Mouse (Mus musculus) kidney, postnatal 0 days (tissue): ENCODE results near the gene Tspan18. TPM values are rescaled to one million over a fixed set of nuclear protein-coding genes. Genes with fewer than 3 reads are reported as not detected.

Source experiments
- ATAC-seq: fragments of 200-750 bp; cut with Nextera tagmentation; replicated peaks from 2 replicates; pipeline ENCODE4 v1.8.0; 2017; ENCODE audit warnings: low read depth, moderate number of reproducible peaks, moderate TSS enrichment, moderate library complexity; ENCODE audit not compliant: low FRiP score
- DNase-seq: peaks from one replicate; pipeline ENCODE4 v3.0.0-alpha.2; 2016; ENCODE audit warnings: low spot score
- H3K27ac ChIP-seq: fragments of 300-500 bp; sonication (generic); 2 replicates; pipeline ENCODE4 v1.5.1; 2014; ENCODE audit warnings: mild to moderate bottlenecking
- H3K27me3 ChIP-seq: fragments of 300-500 bp; sonication (generic); 2 replicates; pipeline ENCODE4 v1.6.1; 2014; ENCODE audit warnings: low read length, mixed read lengths; ENCODE audit not compliant: insufficient read depth
- H3K36me3 ChIP-seq: fragments of 300-500 bp; sonication (generic); 2 replicates; pipeline ENCODE4 v1.6.1; 2014; ENCODE audit warnings: low read length, mixed read lengths; ENCODE audit not compliant: insufficient read depth
- H3K4me1 ChIP-seq: fragments of 300-500 bp; sonication (generic); replicated peaks from 2 replicates; pipeline ENCODE4 v1.6.1; 2014; ENCODE audit warnings: antibody characterized with exemption, low read length, mixed read lengths; ENCODE audit not compliant: insufficient read depth
- H3K4me2 ChIP-seq: fragments of 300-500 bp; sonication (generic); 2 replicates; pipeline ENCODE4 v1.6.1; 2014; ENCODE audit warnings: mild to moderate bottlenecking, low read length, moderate library complexity, mixed read lengths
- H3K4me3 ChIP-seq: fragments of 300-500 bp; sonication (generic); replicated peaks from 2 replicates; pipeline ENCODE4 v1.5.1; 2014; ENCODE audit warnings: low read depth, low read length
- H3K9ac ChIP-seq: fragments of 300-500 bp; sonication (generic); 2 replicates; pipeline ENCODE4 v1.6.1; 2014; ENCODE audit warnings: low read depth, low read length
- H3K9me3 ChIP-seq: fragments of 300-500 bp; sonication (generic); replicated peaks from 2 replicates; pipeline ENCODE4 v1.6.1; 2016; ENCODE audit warnings: low read length, inconsistent platforms, mixed read lengths
- CTCF ChIP-seq: IDR thresholded peaks from 2 replicates; pipeline ENCODE4 v1.5.1; 2016; ENCODE audit warnings: antibody characterized with exemption, low read depth, mild to moderate bottlenecking, moderate library complexity
- WGBS: fragments of 180-500 bp; shearing (Covaris S2); extraction: QIAGEN DNeasy Blood & Tissue Kit; methylation state at CpG from one replicate; pipeline ENCODE4 v1.1.7; 2014; 5-methylcytosine and 5-hydroxymethylcytosine counted together
- polyA plus RNA-seq: library from polyadenylated mRNA; unstranded; fragments of >200 nt; fragmentation: Nextera tagmentation; extraction: Ambion mirVana; gene quantifications from 2 replicates; pipeline ENCODE4 v1.2.1, GENCODE M21; 2015

Gene Tspan18
- polyA plus RNA-seq, 1 experiment from 2014 or later = 29.2 TPM

DNA sequence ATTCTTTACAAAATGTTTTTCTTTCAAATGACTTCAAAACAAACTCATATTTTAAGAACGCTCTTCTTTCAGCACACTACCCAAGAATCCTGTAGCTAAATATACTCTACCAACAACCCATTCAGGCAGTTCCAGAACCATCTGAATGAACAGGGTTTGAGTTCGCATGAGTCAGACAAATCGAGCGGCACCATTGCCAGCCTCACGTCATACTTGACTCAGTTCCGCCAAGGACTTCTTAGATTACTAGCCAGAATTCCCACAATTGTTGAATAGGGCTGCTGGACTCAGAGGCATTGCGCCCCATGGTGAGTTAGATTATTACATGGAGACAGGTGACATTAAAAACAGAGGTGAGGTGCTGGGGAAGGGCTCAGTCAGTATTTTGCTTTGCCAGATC, 58.3 kb downstream of the Tspan18 start:
- DNase-seq (no peak), ATAC-seq (no peak)
- Histone ChIP-seq H3K9me3 (no peaks in the 10 kb centered on the region), H3K4me2 (no peak overlapping the region), H3K27me3 (no peaks in the 10 kb centered on the region), H3K36me3 (no peaks in the 10 kb centered on the region), H3K9ac (no peak overlapping the region), H3K27ac (no peak overlapping the region), H3K4me3 (no peak overlapping the region), H3K4me1 (peaks cover 15% of the 10 kb centered on the region; the same call in 1 of the 2 replicates)
- WGBS = 90% methylated on average over 7 of the region's 7 CpGs
- TF ChIP-seq CTCF = no peak

DNA sequence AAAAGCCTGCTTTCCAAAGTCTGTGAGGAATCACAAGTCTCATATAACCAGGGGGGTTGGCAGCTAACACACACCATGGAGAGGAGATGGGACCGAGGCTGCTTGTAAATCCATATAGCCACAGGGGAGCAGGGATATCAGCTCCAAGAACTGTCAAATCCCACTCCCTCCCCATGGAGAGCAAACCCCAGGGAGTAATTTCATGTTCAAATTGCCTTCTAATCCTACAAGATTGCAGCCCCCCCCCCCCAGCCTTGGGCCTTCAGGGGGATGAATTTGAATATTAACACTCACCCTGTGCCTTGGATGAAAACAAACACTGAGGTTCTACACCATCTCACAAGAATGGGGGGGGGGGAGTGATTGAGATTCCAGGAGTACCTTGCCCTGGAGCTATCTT, 60.4 kb downstream of the Tspan18 start:
- Histone ChIP-seq H3K36me3 (no peaks in the 10 kb centered on the region), H3K4me2 (no peak overlapping the region), H3K9me3 (no peaks in the 10 kb centered on the region), H3K4me3 (no peak overlapping the region), H3K27me3 (no peaks in the 10 kb centered on the region), H3K9ac (no peak overlapping the region), H3K4me1 (peaks cover 15% of the 10 kb centered on the region; the same call in 1 of the 2 replicates), H3K27ac (no peak overlapping the region)
- WGBS = 50% methylated on average over 1 of the region's 1 CpGs
- TF ChIP-seq CTCF = no peak
- DNase-seq (no peak), ATAC-seq (no peak)

- Histone ChIP-seq H3K4me2 (no peak overlapping the region), H3K4me3 (no peak overlapping the region), H3K9ac (no peak overlapping the region), H3K9me3 (no peaks in the 10 kb centered on the region), H3K4me1 (peaks cover 22% of the 10 kb centered on the region), H3K27ac (no peak overlapping the region; the same call in 1 of the 2 replicates), H3K27me3 (no peaks in the 10 kb centered on the region), H3K36me3 (no peaks in the 10 kb centered on the region)
- WGBS = 63% methylated on average over 5 of the region's 5 CpGs
- no peak for DNase-seq
- no peak for ATAC-seq
- TF ChIP-seq CTCF = no peak
Measured at GRCm38 (mm10) chr2:93270083-93270482, 64.2 kb downstream of the Tspan18 start.

GRCm38 (mm10) chr2:93269611-93270010, 64.7 kb downstream of the Tspan18 start:
- H3K27me3 ChIP-seq = no peaks in the 10 kb centered on the region
- H3K4me1 ChIP-seq = peaks cover 22% of the 10 kb centered on the region
- H3K36me3 ChIP-seq = no peaks in the 10 kb centered on the region
- no peak overlapping the region for H3K9ac ChIP-seq
- no peak overlapping the region for H3K4me2 ChIP-seq
- no peak overlapping the region for H3K4me3 ChIP-seq
- no peak for TF ChIP-seq CTCF
- DNase-seq (no peak), ATAC-seq (no peak)
- no peaks in the 10 kb centered on the region for H3K9me3 ChIP-seq
- 79% methylated on average over 10 of the region's 10 CpGs for WGBS
- no peak overlapping the region for H3K27ac ChIP-seq

- DNase-seq = no peak
- Histone ChIP-seq H3K4me2 (no peak overlapping the region), H3K4me3 (no peak overlapping the region), H3K27ac (no peak overlapping the region), H3K36me3 (no peaks in the 10 kb centered on the region), H3K9me3 (no peaks in the 10 kb centered on the region), H3K27me3 (no peaks in the 10 kb centered on the region), H3K4me1 (peaks cover 22% of the 10 kb centered on the region), H3K9ac (no peak overlapping the region)
- ATAC-seq = no peak
- no peak for TF ChIP-seq CTCF
- WGBS = 84% methylated on average over 3 of the region's 3 CpGs
Measured at GRCm38 (mm10) chr2:93268711-93269270, 65.5 kb downstream of the Tspan18 start.

DNA sequence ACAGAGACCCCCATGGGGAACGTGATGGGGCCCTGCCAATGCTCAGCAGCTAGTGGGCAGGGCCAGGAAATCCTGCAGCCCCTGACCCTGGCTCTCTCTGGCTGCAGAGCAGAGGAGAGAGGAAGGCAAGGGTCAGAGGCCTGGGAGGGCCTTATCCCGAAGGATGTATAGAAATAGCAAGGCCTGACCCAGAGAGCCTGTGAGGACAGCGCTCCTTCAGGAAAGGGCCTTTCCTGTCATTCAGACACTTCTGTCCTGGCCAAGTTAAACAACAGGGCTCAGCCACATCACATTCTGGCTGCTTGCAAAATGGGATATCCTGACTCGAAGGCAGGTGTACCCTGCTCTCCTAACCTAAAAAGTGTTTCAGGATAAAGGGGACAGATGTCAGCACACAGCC, 66.5 kb downstream of the Tspan18 start:
- Histone ChIP-seq H3K27ac (peak overlapping the region; percentile 31; the same call in 1 of the 2 replicates), H3K4me3 (no peak overlapping the region), H3K9me3 (no peaks in the 10 kb centered on the region), H3K4me2 (no peak overlapping the region), H3K9ac (0 out of 2 replicates have a peak overlapping the region, but pooled peaks have one; percentile 18), H3K36me3 (no peaks in the 10 kb centered on the region), H3K27me3 (no peaks in the 10 kb centered on the region), H3K4me1 (peaks cover 25% of the 10 kb centered on the region)
- WGBS = 45% methylated on average over 4 of the region's 4 CpGs
- ATAC-seq = no peak
- peak; percentile 52 for DNase-seq
- 0 out of 2 replicates have a peak, but pooled peaks have one; percentile 5 for TF ChIP-seq CTCF
